Mouse (Mus musculus): ENCODE data around the gene Praf2. TPM values are rescaled to one million over a fixed set of nuclear protein-coding genes. Genes with fewer than 3 reads are reported as not detected.
A peak's percentile ranks its signal among the peaks of the same experiment; 100 is the strongest.

Praf2 gene
- total and polyA plus RNA-seq, 2 experiments from 2014 or later, result 89.6 to 139 TPM

- Histone ChIP-seq H3K9ac (no peak overlapping the region), H3K4me3 (ENCODE audit: low read depth, low read length) (no peak overlapping the region), H3K27me3 (ENCODE audit: insufficient read depth, low read length) (no peaks in the 10 kb centered on the region), H3K27ac (ENCODE audit: low read depth, low read length) (no peak overlapping the region), H3K36me3 (ENCODE audit: insufficient read depth) (peaks cover 4% of the 10 kb centered on the region; the same call in 1 of the 2 replicates), H3K4me2 (ENCODE audit: low read depth) (no peak overlapping the region), H3K4me1 (ENCODE audit: insufficient read depth) (no peaks in the 10 kb centered on the region), H3K9me3 (ENCODE audit: low read length) (no peaks in the 10 kb centered on the region)
- no peak for TF ChIP-seq CTCF (IDR thresholded peaks at IDR 0.05; ENCODE audit: low read depth)
- ATAC-seq (no peak), DNase-seq (no peak)
- 71% methylated on average over 14 of the region's 14 CpGs for WGBS
These were observed 11.3 kb downstream of the Praf2 start for GRCm38 (mm10) chrX:7739336-7740081.

GRCm38 (mm10) chrX:7740082-7740819 lies 12.0 kb downstream of the Praf2 start:
- no peaks in the 10 kb centered on the region for H3K27me3 ChIP-seq (ENCODE audit: insufficient read depth, low read length)
- no peak for DNase-seq
- no peak overlapping the region for H3K4me3 ChIP-seq (ENCODE audit: low read depth, low read length)
- WGBS, result 77% methylated on average over 10 of the region's 10 CpGs
- H3K27ac ChIP-seq (ENCODE audit: low read depth, low read length), result no peak overlapping the region
- no peaks in the 10 kb centered on the region for H3K9me3 ChIP-seq (ENCODE audit: low read length)
- no peak overlapping the region for H3K4me2 ChIP-seq (ENCODE audit: low read depth)
- H3K9ac ChIP-seq, result no peak overlapping the region
- peaks cover 4% of the 10 kb centered on the region; the same call in 1 of the 2 replicates for H3K36me3 ChIP-seq (ENCODE audit: insufficient read depth)
- ATAC-seq, result no peak
- no peaks in the 10 kb centered on the region for H3K4me1 ChIP-seq (ENCODE audit: insufficient read depth)
- TF ChIP-seq CTCF (IDR thresholded peaks at IDR 0.05; ENCODE audit: low read depth), result no peak

- no peak for TF ChIP-seq CTCF (IDR thresholded peaks at IDR 0.05; ENCODE audit: low read depth)
- no peak overlapping the region for H3K4me2 ChIP-seq (ENCODE audit: low read depth)
- H3K9ac ChIP-seq, result no peak overlapping the region
- no peak overlapping the region for H3K4me3 ChIP-seq (ENCODE audit: low read depth, low read length)
- DNase-seq, result no peak
- H3K27me3 ChIP-seq (ENCODE audit: insufficient read depth, low read length), result no peaks in the 10 kb centered on the region
- WGBS, result 72% methylated on average over 5 of the region's 5 CpGs
- no peaks in the 10 kb centered on the region for H3K9me3 ChIP-seq (ENCODE audit: low read length)
- no peaks in the 10 kb centered on the region for H3K4me1 ChIP-seq (ENCODE audit: insufficient read depth)
- no peak overlapping the region for H3K27ac ChIP-seq (ENCODE audit: low read depth, low read length)
- H3K36me3 ChIP-seq (ENCODE audit: insufficient read depth), result peaks cover 4% of the 10 kb centered on the region; the same call in 1 of the 2 replicates
- ATAC-seq, result no peak
These were observed 12.9 kb downstream of the Praf2 start for GRCm38 (mm10) chrX:7741103-7741502.

- H3K27ac ChIP-seq (ENCODE audit: low read depth, low read length), result no peak overlapping the region
- ATAC-seq, result 0 out of 2 replicates have a peak, but pooled peaks have one; percentile 14
- H3K27me3 ChIP-seq (ENCODE audit: insufficient read depth, low read length), result no peaks in the 10 kb centered on the region
- no peak overlapping the region for H3K4me2 ChIP-seq (ENCODE audit: low read depth)
- H3K36me3 ChIP-seq (ENCODE audit: insufficient read depth), result no peaks in the 10 kb centered on the region
- DNase-seq, result no peak
- peak; percentile 52 for TF ChIP-seq CTCF (IDR thresholded peaks at IDR 0.05; ENCODE audit: low read depth)
- no peak overlapping the region for H3K9ac ChIP-seq
- no peaks in the 10 kb centered on the region for H3K4me1 ChIP-seq (ENCODE audit: insufficient read depth)
- no peak overlapping the region for H3K4me3 ChIP-seq (ENCODE audit: low read depth, low read length)
- 48% methylated on average over 5 of the region's 5 CpGs for WGBS
- no peaks in the 10 kb centered on the region for H3K9me3 ChIP-seq (ENCODE audit: low read length)
These were observed 15.2 kb downstream of the Praf2 start for GRCm38 (mm10) chrX:7743470-7743869.

GRCm38 (mm10) chrX:7744940-7745339 lies 16.7 kb downstream of the Praf2 start:
- Histone ChIP-seq H3K27ac (ENCODE audit: low read depth, low read length) (no peak overlapping the region), H3K9me3 (ENCODE audit: low read length) (no peaks in the 10 kb centered on the region), H3K4me1 (ENCODE audit: insufficient read depth) (no peaks in the 10 kb centered on the region), H3K4me3 (ENCODE audit: low read depth, low read length) (no peak overlapping the region), H3K4me2 (ENCODE audit: low read depth) (no peak overlapping the region), H3K9ac (no peak overlapping the region), H3K36me3 (ENCODE audit: insufficient read depth) (no peaks in the 10 kb centered on the region), H3K27me3 (ENCODE audit: insufficient read depth, low read length) (no peaks in the 10 kb centered on the region)
- 68% methylated on average over 1 of the region's 1 CpGs for WGBS
- DNase-seq, result no peak
- no peak for ATAC-seq
- no peak for TF ChIP-seq CTCF (IDR thresholded peaks at IDR 0.05; ENCODE audit: low read depth)

- Histone ChIP-seq H3K9ac (no peak overlapping the region), H3K9me3 (ENCODE audit: low read length) (no peaks in the 10 kb centered on the region), H3K4me2 (ENCODE audit: low read depth) (no peak overlapping the region), H3K4me3 (ENCODE audit: low read depth, low read length) (no peak overlapping the region), H3K27ac (ENCODE audit: low read depth, low read length) (no peak overlapping the region), H3K27me3 (ENCODE audit: insufficient read depth, low read length) (no peaks in the 10 kb centered on the region), H3K4me1 (ENCODE audit: insufficient read depth) (no peaks in the 10 kb centered on the region), H3K36me3 (ENCODE audit: insufficient read depth) (no peaks in the 10 kb centered on the region)
- DNase-seq, result no peak
- WGBS, result 93% methylated on average over 8 of the region's 8 CpGs
- TF ChIP-seq CTCF (IDR thresholded peaks at IDR 0.05; ENCODE audit: low read depth), result no peak
- ATAC-seq, result no peak
These were observed 17.2 kb downstream of the Praf2 start for GRCm38 (mm10) chrX:7745429-7745828.
